Mouse (Mus musculus) lung, embryonic 15.5 days (tissue): ENCODE results near the gene Mfsd5. TPM values are rescaled to one million over a fixed set of nuclear protein-coding genes. Genes with fewer than 3 reads are reported as not detected.

ENCODE experiments used
- ATAC-seq: fragments of 200-750 bp; cut with Nextera tagmentation; 2 replicates; pipeline ENCODE4 v1.8.0; 2017; ENCODE audit warnings: moderate number of reproducible peaks, borderline replicate concordance; ENCODE audit not compliant: low FRiP score, low TSS enrichment; ENCODE audit errors: extremely low read depth
- H3K27ac ChIP-seq: fragments of 300-500 bp; sonication (generic); 2 replicates; pipeline ENCODE4 v1.5.1; 2015; ENCODE audit warnings: moderate library complexity, mild to moderate bottlenecking, inconsistent platforms
- H3K27me3 ChIP-seq: fragments of 300-500 bp; sonication (generic); 2 replicates; pipeline ENCODE4 v1.6.1; 2015; ENCODE audit warnings: inconsistent platforms
- H3K36me3 ChIP-seq: fragments of 300-500 bp; sonication (generic); 2 replicates; pipeline ENCODE4 v1.6.1; 2015; ENCODE audit warnings: inconsistent platforms
- H3K4me1 ChIP-seq: fragments of 300-500 bp; sonication (generic); 2 replicates; pipeline ENCODE4 v1.6.1; 2015; ENCODE audit warnings: inconsistent platforms
- H3K4me2 ChIP-seq: fragments of 300-500 bp; sonication (generic); 2 replicates; pipeline ENCODE4 v1.6.1; 2015; ENCODE audit warnings: inconsistent platforms, mild to moderate bottlenecking, moderate library complexity
- H3K4me3 ChIP-seq: fragments of 300-500 bp; sonication (generic); 2 replicates; pipeline ENCODE4 v1.5.1; 2015; ENCODE audit warnings: mild to moderate bottlenecking, inconsistent platforms
- H3K9ac ChIP-seq: fragments of 300-500 bp; sonication (generic); 2 replicates; pipeline ENCODE4 v1.6.1; 2015; ENCODE audit warnings: inconsistent platforms
- H3K9me3 ChIP-seq: fragments of 300-500 bp; sonication (generic); 2 replicates; pipeline ENCODE4 v1.6.1; 2016; ENCODE audit warnings: inconsistent platforms
- WGBS: fragments of 180-500 bp; shearing (Covaris S2); methylation state at CpG from one replicate; pipeline ENCODE4 v1.1.7; 2015; 5-methylcytosine and 5-hydroxymethylcytosine counted together
- polyA plus RNA-seq: library from polyadenylated mRNA; unstranded; fragments of >200 nt; fragmentation: Nextera tagmentation; extraction: Ambion mirVana; gene quantifications from 2 replicates; pipeline ENCODE4 v1.2.1, GENCODE M21; 2015

Gene Mfsd5
- polyA plus RNA-seq, 1 experiment from 2014 or later: 63.8 TPM

- peak overlapping the region; percentile 82 for H3K4me2 ChIP-seq
- peak overlapping the region; percentile 82 for H3K4me3 ChIP-seq
- H3K27me3 ChIP-seq: no peaks in the 10 kb centered on the region
- H3K27ac ChIP-seq: no peak overlapping the region; the same call in none of the 2 replicates
- H3K36me3 ChIP-seq: peaks cover 31% of the 10 kb centered on the region
- peak overlapping the region; percentile 62 for H3K9ac ChIP-seq
- no peak; the same call in 1 of the 2 replicates for ATAC-seq
- whole genome bisulfite sequencing: 3% methylated on average over 24 of the region's 24 CpGs
- peaks cover 10% of the 10 kb centered on the region for H3K4me1 ChIP-seq
- H3K9me3 ChIP-seq: no peaks in the 10 kb centered on the region
Measured at GRCm38 (mm10) chr15:102296368-102297006, 17.2 kb downstream of the Mfsd5 start.

GRCm38 (mm10) chr15:102302542-102302941, 23.3 kb downstream of the Mfsd5 start:
- H3K4me3 ChIP-seq: no peak overlapping the region
- 0 out of 2 replicates have a peak, but pooled peaks cover 2% of the 10 kb centered on the region for H3K4me1 ChIP-seq
- H3K9me3 ChIP-seq: no peaks in the 10 kb centered on the region
- ATAC-seq: peak; percentile 52; the same call in 1 of the 2 replicates
- H3K36me3 ChIP-seq: peaks cover 83% of the 10 kb centered on the region
- H3K9ac ChIP-seq: no peak overlapping the region
- no peak overlapping the region for H3K4me2 ChIP-seq
- no peak overlapping the region for H3K27ac ChIP-seq
- WGBS: 51% methylated on average over 6 of the region's 6 CpGs
- H3K27me3 ChIP-seq: no peaks in the 10 kb centered on the region

- Histone ChIP-seq H3K4me1 (peaks cover 7% of the 10 kb centered on the region), H3K9ac (no peak overlapping the region), H3K9me3 (no peaks in the 10 kb centered on the region), H3K27ac (0 out of 2 replicates have a peak overlapping the region, but pooled peaks have one; percentile 12), H3K36me3 (peaks cover 87% of the 10 kb centered on the region), H3K27me3 (no peaks in the 10 kb centered on the region), H3K4me2 (no peak overlapping the region), H3K4me3 (no peak overlapping the region)
- WGBS: 77% methylated on average over 9 of the region's 9 CpGs
- no peak for ATAC-seq
Measured at GRCm38 (mm10) chr15:102308717-102309116, 29.5 kb downstream of the Mfsd5 start.

GRCm38 (mm10) chr15:102310074-102310845, 31.0 kb downstream of the Mfsd5 start:
- no peak overlapping the region for H3K4me2 ChIP-seq
- peak; percentile 93 for ATAC-seq
- H3K27ac ChIP-seq: peak overlapping the region; percentile 69

GRCm38 (mm10) chr15:102311489-102311888, 32.2 kb downstream of the Mfsd5 start:
- peaks cover 87% of the 10 kb centered on the region for H3K36me3 ChIP-seq
- ATAC-seq: no peak
- H3K9me3 ChIP-seq: no peaks in the 10 kb centered on the region
- H3K9ac ChIP-seq: no peak overlapping the region
- H3K4me3 ChIP-seq: no peak overlapping the region
- H3K4me2 ChIP-seq: no peak overlapping the region
- H3K27ac ChIP-seq: 0 out of 2 replicates have a peak overlapping the region, but pooled peaks have one; percentile 17
- peaks cover 7% of the 10 kb centered on the region for H3K4me1 ChIP-seq
- no peaks in the 10 kb centered on the region for H3K27me3 ChIP-seq

More at GRCm38 (mm10) chr15:102310074-102310845, 31.0 kb downstream of the Mfsd5 start:
- no peaks in the 10 kb centered on the region for H3K27me3 ChIP-seq
- H3K9ac ChIP-seq: no peak overlapping the region
- H3K4me3 ChIP-seq: no peak overlapping the region
- peaks cover 87% of the 10 kb centered on the region for H3K36me3 ChIP-seq
- 43% methylated on average over 10 of the region's 10 CpGs for WGBS
- peaks cover 7% of the 10 kb centered on the region for H3K4me1 ChIP-seq
- no peaks in the 10 kb centered on the region for H3K9me3 ChIP-seq

GRCm38 (mm10) chr15:102315292-102315691, 36.0 kb downstream of the Mfsd5 start:
- H3K9ac ChIP-seq: no peak overlapping the region
- no peak overlapping the region for H3K4me3 ChIP-seq
- H3K36me3 ChIP-seq: peaks cover 89% of the 10 kb centered on the region
- no peaks in the 10 kb centered on the region for H3K4me1 ChIP-seq
- H3K9me3 ChIP-seq: no peaks in the 10 kb centered on the region
- no peak overlapping the region for H3K4me2 ChIP-seq
- H3K27me3 ChIP-seq: no peaks in the 10 kb centered on the region
- H3K27ac ChIP-seq: no peak overlapping the region
- WGBS: 84% methylated on average over 8 of the region's 8 CpGs
- ATAC-seq: no peak

- no peaks in the 10 kb centered on the region for H3K4me1 ChIP-seq
- ATAC-seq: no peak
- no peaks in the 10 kb centered on the region for H3K9me3 ChIP-seq
- H3K27ac ChIP-seq: no peak overlapping the region
- 84% methylated on average over 6 of the region's 6 CpGs for WGBS
- H3K4me2 ChIP-seq: no peak overlapping the region
- no peak overlapping the region for H3K4me3 ChIP-seq
- no peaks in the 10 kb centered on the region for H3K27me3 ChIP-seq
- no peak overlapping the region for H3K9ac ChIP-seq
- H3K36me3 ChIP-seq: peaks cover 91% of the 10 kb centered on the region
Measured at GRCm38 (mm10) chr15:102316263-102316662, 37.0 kb downstream of the Mfsd5 start.

- Histone ChIP-seq H3K9me3 (no peaks in the 10 kb centered on the region), H3K27ac (no peak overlapping the region), H3K27me3 (no peaks in the 10 kb centered on the region), H3K36me3 (peaks cover 57% of the 10 kb centered on the region), H3K4me1 (peaks cover 10% of the 10 kb centered on the region), H3K4me2 (peak overlapping the region; percentile 75), H3K4me3 (peak overlapping the region; percentile 90; the same call in 1 of the 2 replicates), H3K9ac (no peak overlapping the region)
- ATAC-seq: no peak
- 70% methylated on average over 12 of the region's 12 CpGs for WGBS
Measured at GRCm38 (mm10) chr15:102324654-102325473, 45.6 kb downstream of the Mfsd5 start.

GRCm38 (mm10) chr15:102326022-102326576, 46.8 kb downstream of the Mfsd5 start, which contains the start of gene Pfdn5:
Pfdn5 (plus strand) TSS chr15:102326116.
- H3K4me1 ChIP-seq: peaks cover 16% of the 10 kb centered on the region
- peaks cover 53% of the 10 kb centered on the region for H3K36me3 ChIP-seq
- peak within 1 kb of the TSS; percentile 71 for H3K27ac ChIP-seq
- no peaks in the 10 kb centered on the region for H3K9me3 ChIP-seq
- WGBS: 0% methylated on average over 40 of the region's 40 CpGs
- H3K4me3 ChIP-seq: peak within 1 kb of the TSS; percentile 90
- peak; percentile 87 for ATAC-seq
- H3K27me3 ChIP-seq: no peaks in the 10 kb centered on the region
- H3K9ac ChIP-seq: peak within 1 kb of the TSS; percentile 85
- peak within 1 kb of the TSS; percentile 75 for H3K4me2 ChIP-seq

- 51% methylated on average over 8 of the region's 8 CpGs for WGBS
- no peak overlapping the region for H3K27ac ChIP-seq
- H3K27me3 ChIP-seq: no peaks in the 10 kb centered on the region
- peak overlapping the region; percentile 85 for H3K9ac ChIP-seq
- peak overlapping the region; percentile 90 for H3K4me3 ChIP-seq
- no peak for ATAC-seq
- peak overlapping the region; percentile 75 for H3K4me2 ChIP-seq
- H3K4me1 ChIP-seq: peaks cover 20% of the 10 kb centered on the region
- H3K9me3 ChIP-seq: no peaks in the 10 kb centered on the region
- H3K36me3 ChIP-seq: peaks cover 45% of the 10 kb centered on the region
Measured at GRCm38 (mm10) chr15:102326892-102327291, 47.6 kb downstream of the Mfsd5 start.
